Mouse (Mus musculus) cerebellum, adult 2 months (tissue): ENCODE measurements around the gene Gm49387.

Experiments used
- CTCF ChIP-seq: fragments of 200-500 bp; IDR thresholded peaks from 2 replicates; pipeline ENCODE4 v1.5.1; 2011; ENCODE audit warnings: low read depth, mild to moderate bottlenecking, control low read depth, low read length, moderate library complexity, borderline replicate concordance; ENCODE audit not compliant: insufficient read depth
- POLR2A ChIP-seq: fragments of 200-500 bp; IDR thresholded peaks from 2 replicates; pipeline ENCODE4 v1.6.1; 2011; ENCODE audit warnings: low read length, control low read depth, borderline replicate concordance; ENCODE audit not compliant: insufficient read depth

DNA sequence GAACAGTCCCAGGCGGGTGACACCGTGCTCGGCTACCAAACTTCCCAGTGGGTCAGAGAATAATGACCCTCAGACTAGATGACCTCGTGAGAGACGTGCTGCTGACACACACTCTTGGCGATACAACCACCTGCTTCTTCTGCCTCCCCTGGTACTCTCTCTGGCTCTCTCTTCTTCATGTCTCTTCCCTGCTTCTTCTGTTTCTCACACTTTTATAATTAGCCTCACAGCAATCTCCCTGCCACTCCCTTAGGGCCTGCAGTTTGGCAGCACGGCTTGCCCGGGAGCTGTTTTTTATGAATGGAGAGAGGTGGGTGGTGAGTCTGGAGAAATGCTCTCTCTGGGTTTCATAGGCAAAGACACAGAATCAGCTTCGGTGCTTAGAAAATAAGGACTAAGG lies 64.8 kb downstream of the Gm49387 start:
- TF ChIP-seq POLR2A (no peak), CTCF (no peak)
